Mouse (Mus musculus) heart, adult 2 months (tissue): ENCODE measurements around the gene Vmo1. TPM values are rescaled to one million over a fixed set of nuclear protein-coding genes. Genes with fewer than 3 reads are reported as not detected.
A peak's percentile ranks its signal among the peaks of the same experiment; 100 is the strongest.
"Not testable (repeated sequence)": the region's sequence is repeated elsewhere in the genome, so short reads cannot be mapped to it uniquely, and the experiment has no call there.

Experiments
- DNase-seq, 2 experiments: peaks; one replicate each; pipeline ENCODE4 v3.0.0; 2021
- H3K27ac ChIP-seq: fragments of 200-600 bp; 2 replicates; pipeline ENCODE4 v1.8.1; 2022
- H3K27me3 ChIP-seq: fragments of 200-500 bp; 2 replicates; pipeline ENCODE4 v1.6.1; 2012; ENCODE audit warnings: mild to moderate bottlenecking, low read length, inconsistent platforms, mixed read lengths; ENCODE audit not compliant: control insufficient read depth, insufficient read depth
- H3K36me3 ChIP-seq: fragments of 200-500 bp; 2 replicates; pipeline ENCODE4 v1.6.1; 2012; ENCODE audit warnings: low read length, inconsistent platforms; ENCODE audit not compliant: control insufficient read depth, insufficient read depth
- H3K4me1 ChIP-seq: fragments of 200-500 bp; 2 replicates; pipeline ENCODE4 v1.6.1; 2011; ENCODE audit warnings: low read length; ENCODE audit not compliant: control insufficient read depth, insufficient read depth
- H3K4me3 ChIP-seq: fragments of 200-600 bp; 2 replicates; pipeline ENCODE4 v1.8.1; 2022
- H3K79me2 ChIP-seq: fragments of 200-500 bp; replicated peaks from 2 replicates; pipeline ENCODE4 v1.6.1; 2012; ENCODE audit warnings: mild to moderate bottlenecking, inconsistent platforms, low read length, moderate library complexity, mixed read lengths; ENCODE audit not compliant: control insufficient read depth, insufficient read depth
- H3K9ac ChIP-seq: fragments of 200-500 bp; 2 replicates; pipeline ENCODE4 v1.6.1; 2012; ENCODE audit warnings: low read depth, mild to moderate bottlenecking, control low read depth, inconsistent platforms, low read length, mixed read lengths
- CTCF ChIP-seq: fragments of 200-600 bp; IDR thresholded peaks from 2 replicates; pipeline ENCODE4 v1.8.1; 2022; ENCODE audit warnings: antibody characterized with exemption, mild to moderate bottlenecking, moderate library complexity
- EP300 ChIP-seq: fragments of 200-500 bp; IDR thresholded peaks from 2 replicates; pipeline ENCODE4 v1.6.1; 2011; ENCODE audit warnings: low read depth, low read length, control low read depth; ENCODE audit not compliant: insufficient read depth
- POLR2A ChIP-seq: fragments of 200-500 bp; IDR thresholded peaks from 2 replicates; pipeline ENCODE4 v1.6.1; 2011; ENCODE audit warnings: mild to moderate bottlenecking, low read depth, low read length, control low read depth; ENCODE audit not compliant: insufficient read depth
- WGBS: fragments of 180-500 bp; shearing (Covaris S2); methylation state at CpG from one replicate; pipeline ENCODE4 v1.1.7; 2018; 5-methylcytosine and 5-hydroxymethylcytosine counted together
- intact Hi-C: fragments of 180-260 bp; cut with DNase I; formaldehyde crosslinking; loops from one replicate; pipeline ENCODE4 v1.15.1; 2025
- polyA plus RNA-seq: library from polyadenylated mRNA; depleted of rRNA; stranded (reverse); fragments of >200 nt; gene quantifications from 2 replicates; pipeline ENCODE4 v1.2.3, GENCODE M21; 2012
- total RNA-seq, 2 experiments: library from RNA; stranded (reverse); gene quantifications; 2 replicates each; pipeline ENCODE4 v1.2.3; 2021

Gene Vmo1
- total and polyA plus RNA-seq, 3 experiments = not detected

- Histone ChIP-seq H3K36me3 (no peaks in the 10 kb centered on the region), H3K4me3 (no peak overlapping the region), H3K27me3 (no peaks in the 10 kb centered on the region), H3K4me1 (peaks cover 3% of the 10 kb centered on the region), H3K27ac (no peak overlapping the region), H3K79me2 (no peaks in the 10 kb centered on the region), H3K9ac (no peak overlapping the region)
- TF ChIP-seq EP300 = no peak
- TF ChIP-seq POLR2A = no peak
- no peak for TF ChIP-seq CTCF
- DNase-seq = no peak
- 45% methylated on average over 2 of the region's 2 CpGs for WGBS
- intact Hi-C loops = no loop called here
Observed at GRCm38 (mm10) chr11:70485498-70485897, 28.9 kb downstream of the Vmo1 start.

- Histone ChIP-seq H3K79me2 (no peaks in the 10 kb centered on the region), H3K4me3 (no peak overlapping the region), H3K9ac (no peak overlapping the region), H3K36me3 (no peaks in the 10 kb centered on the region), H3K4me1 (peaks cover 1% of the 10 kb centered on the region), H3K27me3 (no peaks in the 10 kb centered on the region), H3K27ac (no peak overlapping the region)
- no peak for DNase-seq
- TF ChIP-seq CTCF (no peak), POLR2A (no peak), EP300 (no peak)
- WGBS = 37% methylated on average over 12 of the region's 12 CpGs
- intact Hi-C loops = no loop called here
Observed at GRCm38 (mm10) chr11:70474872-70475534, 39.4 kb downstream of the Vmo1 start.

GRCm38 (mm10) chr11:70473291-70473690 is 41.1 kb downstream of the Vmo1 start:
- H3K4me3 ChIP-seq, intact Hi-C loops, H3K9ac ChIP-seq, H3K36me3 ChIP-seq, H3K79me2 ChIP-seq, H3K4me1 ChIP-seq, DNase-seq, H3K27ac ChIP-seq, H3K27me3 ChIP-seq: not testable (repeated sequence)
- WGBS = 87% methylated on average over 5 of the region's 5 CpGs

- no peak for TF ChIP-seq POLR2A
- no peak for TF ChIP-seq CTCF
- TF ChIP-seq EP300 = no peak
- Histone ChIP-seq H3K4me3 (no peak overlapping the region), H3K27me3 (no peaks in the 10 kb centered on the region), H3K79me2 (no peaks in the 10 kb centered on the region), H3K36me3 (peaks cover 3% of the 10 kb centered on the region), H3K27ac (no peak overlapping the region), H3K9ac (no peak overlapping the region), H3K4me1 (peaks cover 6% of the 10 kb centered on the region)
- no peak for DNase-seq
- intact Hi-C loops = no loop called here
Observed at GRCm38 (mm10) chr11:70472716-70473115, 41.7 kb downstream of the Vmo1 start.

- no peak overlapping the region for H3K9ac ChIP-seq
- H3K4me1 ChIP-seq = peaks cover 6% of the 10 kb centered on the region
- WGBS = 80% methylated on average over 3 of the region's 3 CpGs
- intact Hi-C loops = no loop called here
- no peak overlapping the region for H3K4me3 ChIP-seq
- H3K27ac ChIP-seq = peak overlapping the region; percentile 81
- DNase-seq = no peak
- no peak for TF ChIP-seq POLR2A
- TF ChIP-seq CTCF = no peak
- TF ChIP-seq EP300 = no peak
- H3K27me3 ChIP-seq = no peaks in the 10 kb centered on the region
- H3K79me2 ChIP-seq = no peaks in the 10 kb centered on the region
- H3K36me3 ChIP-seq = peaks cover 3% of the 10 kb centered on the region
Observed at GRCm38 (mm10) chr11:70469764-70470163, 44.7 kb downstream of the Vmo1 start.

- WGBS = 33% methylated on average over 5 of the region's 5 CpGs
- intact Hi-C loops = no loop called here
- peak in 1 of 2 experiments; percentile 24 for DNase-seq
Observed at GRCm38 (mm10) chr11:70467902-70468619, 46.4 kb downstream of the Vmo1 start.

More at GRCm38 (mm10) chr11:70467902-70468619, 46.4 kb downstream of the Vmo1 start:
- TF ChIP-seq EP300 (no peak), CTCF (no peak), POLR2A (no peak)
- Histone ChIP-seq H3K9ac (no peak overlapping the region), H3K27me3 (no peaks in the 10 kb centered on the region), H3K4me3 (no peak overlapping the region), H3K36me3 (peaks cover 3% of the 10 kb centered on the region), H3K79me2 (no peaks in the 10 kb centered on the region), H3K4me1 (peaks cover 6% of the 10 kb centered on the region), H3K27ac (peak overlapping the region; percentile 81)
